In genomic region chr4:135898380-135899049, GRCm38 (mm10) we compare ENCODE assay signal across 8 mouse cellular contexts. TPM values are rescaled to one million over a fixed set of nuclear protein-coding genes. Genes with fewer than 3 reads are reported as not detected.
DNase-seq lines count a peak whose midpoint lies in the region; ATAC-seq lines count a peak whose summit lies in the region.

No protein-coding gene starts in this region.

- H3K9me3 ChIP-seq in liver, embryonic 11.5 days (ENCODE audit: control insufficient read depth, low read length) = no peaks in the 10 kb centered on the region
- no peaks in the 10 kb centered on the region for H3K9me3 ChIP-seq in hindbrain, embryonic 13.5 days
- no peaks in the 10 kb centered on the region for H3K9me3 ChIP-seq in forebrain, embryonic 12.5 days

- H3K4me1 ChIP-seq in liver, embryonic 11.5 days (replicated peaks; ENCODE audit: control insufficient read depth, insufficient read depth, low read length) = peaks cover 42% of the 10 kb centered on the region
- H3K4me1 ChIP-seq in hindbrain, embryonic 13.5 days (replicated peaks) = no peaks in the 10 kb centered on the region
- H3K4me1 ChIP-seq in forebrain, embryonic 12.5 days = no peaks in the 10 kb centered on the region; the same call in 1 of the 2 replicates

- no peak overlapping the region for H3K4me3 ChIP-seq in liver, embryonic 11.5 days (ENCODE audit: low read depth, low read length)
- H3K4me3 ChIP-seq in hindbrain, embryonic 13.5 days = no peak overlapping the region
- H3K4me3 ChIP-seq in forebrain, embryonic 12.5 days (replicated peaks) = no peak overlapping the region

- peak; percentile 95 for ATAC-seq in liver, embryonic 11.5 days (replicated peaks; ENCODE audit: low FRiP score)
- no peak for ATAC-seq in hindbrain, embryonic 13.5 days (ENCODE audit: low FRiP score)
- no peak for ATAC-seq in forebrain, embryonic 12.5 days (ENCODE audit: low FRiP score)

- H3K4me2 ChIP-seq in liver, embryonic 11.5 days = peak overlapping the region; percentile 64
- H3K4me2 ChIP-seq in hindbrain, embryonic 13.5 days = no peak overlapping the region
- no peak overlapping the region for H3K4me2 ChIP-seq in forebrain, embryonic 12.5 days

- WGBS in liver, embryonic 11.5 days = 26% methylated on average over 8 of the region's 9 CpGs
- WGBS in hindbrain, embryonic 13.5 days = 85% methylated on average over 8 of the region's 9 CpGs
- 80% methylated on average over 9 of the region's 9 CpGs for WGBS in forebrain, embryonic 12.5 days

- peak overlapping the region; percentile 73 for H3K27ac ChIP-seq in liver, embryonic 11.5 days (ENCODE audit: low read depth, low read length)
- no peak overlapping the region for H3K27ac ChIP-seq in hindbrain, embryonic 13.5 days
- no peak overlapping the region for H3K27ac ChIP-seq in forebrain, embryonic 12.5 days

- no peaks in the 10 kb centered on the region for H3K27me3 ChIP-seq in liver, embryonic 11.5 days (replicated peaks; ENCODE audit: control insufficient read depth, insufficient read depth, low read length)
- H3K27me3 ChIP-seq in hindbrain, embryonic 13.5 days = no peaks in the 10 kb centered on the region
- H3K27me3 ChIP-seq in forebrain, embryonic 12.5 days = no peaks in the 10 kb centered on the region

- H3K9ac ChIP-seq in liver, embryonic 11.5 days (ENCODE audit: low read depth, low read length) = peak overlapping the region; percentile 38
- no peak overlapping the region for H3K9ac ChIP-seq in hindbrain, embryonic 13.5 days
- no peak overlapping the region for H3K9ac ChIP-seq in forebrain, embryonic 12.5 days

- no peaks in the 10 kb centered on the region for H3K36me3 ChIP-seq in liver, embryonic 11.5 days (ENCODE audit: control insufficient read depth, insufficient read depth, low read length)
- no peaks in the 10 kb centered on the region for H3K36me3 ChIP-seq in hindbrain, embryonic 13.5 days
- no peaks in the 10 kb centered on the region for H3K36me3 ChIP-seq in forebrain, embryonic 12.5 days (replicated peaks)

- peak; percentile 36 for DNase-seq in embryo, embryonic 10 days (ENCODE audit: low spot score)
- no peak for DNase-seq in embryo, embryonic 11 days
- DNase-seq in adrenal gland, postnatal 14 days = peak; percentile 70
- no peak for DNase-seq in liver, embryonic 11.5 days (ENCODE audit: low spot score)
- DNase-seq in spleen, postnatal 36 days (ENCODE audit: low spot score in 2 of 2) = peak; percentile 87 to 88
- no peak for DNase-seq in layer of hippocampus, postnatal 10 days (ENCODE audit: low spot score in 2 of 2)

RNA-seq across cellular contexts. Expression of gene Cnr2, which starts 3.3 kb away (rescaled TPM):
- 1.9 and 4.7 TPM in 2 replicates for total RNA-seq in adrenal gland, postnatal 14 days (2021)
- polyA plus RNA-seq in liver, embryonic 11.5 days (2014; fragmentation: Nextera tagmentation; extraction: Ambion mirVana) = 6.3 and 7.1 TPM in 2 replicates
- 0.13 and 0.17 TPM in 2 replicates for polyA plus RNA-seq in hindbrain, embryonic 13.5 days (2015; fragmentation: Nextera tagmentation; extraction: Ambion mirVana)
- polyA plus RNA-seq in forebrain, embryonic 12.5 days (2016; fragmentation: Nextera tagmentation; extraction: Ambion mirVana) = 0.32 and 0.36 TPM in 2 replicates
- total RNA-seq in layer of hippocampus, postnatal 10 days (2021) = under 1 TPM; 0.18 to 0.22 TPM

RNA-seq across cellular contexts. Expression of gene Fuca1, which starts 22.0 kb away (rescaled TPM):
- 90.1 and 94.3 TPM in 2 replicates for total RNA-seq in adrenal gland, postnatal 14 days (2021)
- 39.6 and 47.7 TPM in 2 replicates for polyA plus RNA-seq in liver, embryonic 11.5 days (2014; fragmentation: Nextera tagmentation; extraction: Ambion mirVana)
- polyA plus RNA-seq in hindbrain, embryonic 13.5 days (2015; fragmentation: Nextera tagmentation; extraction: Ambion mirVana) = 55.8 and 60.9 TPM in 2 replicates
- 38.1 and 45.0 TPM in 2 replicates for polyA plus RNA-seq in forebrain, embryonic 12.5 days (2016; fragmentation: Nextera tagmentation; extraction: Ambion mirVana)
- total RNA-seq in layer of hippocampus, postnatal 10 days (2021) = 10 to 100 TPM; 50.9 to 56.1 TPM

RNA-seq across cellular contexts. Expression of gene Pnrc2, which starts 24.9 kb away (rescaled TPM):
- 110 and 149 TPM in 2 replicates for total RNA-seq in adrenal gland, postnatal 14 days (2021)
- 133 and 147 TPM in 2 replicates for polyA plus RNA-seq in liver, embryonic 11.5 days (2014; fragmentation: Nextera tagmentation; extraction: Ambion mirVana)
- 109 and 112 TPM in 2 replicates for polyA plus RNA-seq in hindbrain, embryonic 13.5 days (2015; fragmentation: Nextera tagmentation; extraction: Ambion mirVana)
- polyA plus RNA-seq in forebrain, embryonic 12.5 days (2016; fragmentation: Nextera tagmentation; extraction: Ambion mirVana) = 196 and 199 TPM in 2 replicates
- total RNA-seq in layer of hippocampus, postnatal 10 days (2021) = 10 to 100 TPM; 59.0 to 80.1 TPM

RNA-seq across cellular contexts. Expression of gene Srsf10, which starts 43.0 kb away (rescaled TPM):
- total RNA-seq in adrenal gland, postnatal 14 days (2021) = 119 and 125 TPM in 2 replicates
- polyA plus RNA-seq in liver, embryonic 11.5 days (2014; fragmentation: Nextera tagmentation; extraction: Ambion mirVana) = 233 and 249 TPM in 2 replicates
- 228 and 241 TPM in 2 replicates for polyA plus RNA-seq in hindbrain, embryonic 13.5 days (2015; fragmentation: Nextera tagmentation; extraction: Ambion mirVana)
- 411 and 417 TPM in 2 replicates for polyA plus RNA-seq in forebrain, embryonic 12.5 days (2016; fragmentation: Nextera tagmentation; extraction: Ambion mirVana)
- 10 to 100 TPM; 86.7 to 88.2 TPM for total RNA-seq in layer of hippocampus, postnatal 10 days (2021)

RNA-seq across cellular contexts. Expression of gene Hmgcl, which starts 47.7 kb away (rescaled TPM):
- 64.6 and 76.0 TPM in 2 replicates for total RNA-seq in adrenal gland, postnatal 14 days (2021)
- polyA plus RNA-seq in liver, embryonic 11.5 days (2014; fragmentation: Nextera tagmentation; extraction: Ambion mirVana) = 97.1 and 104 TPM in 2 replicates
- 52.9 and 56.5 TPM in 2 replicates for polyA plus RNA-seq in hindbrain, embryonic 13.5 days (2015; fragmentation: Nextera tagmentation; extraction: Ambion mirVana)
- polyA plus RNA-seq in forebrain, embryonic 12.5 days (2016; fragmentation: Nextera tagmentation; extraction: Ambion mirVana) = 52.3 and 55.8 TPM in 2 replicates
- 10 to 100 TPM; 33.6 to 36.3 TPM for total RNA-seq in layer of hippocampus, postnatal 10 days (2021)

Comparison
In these comparisons a context has a peak if more than half of its experiments do, and no peak if none do; other contexts are left out.
1. DNase-seq: peak in embryo, embryonic 10 days (single experiment), adrenal gland, postnatal 14 days (single experiment) and spleen, postnatal 36 days (2 of 2); none in embryo, embryonic 11 days (single experiment), liver, embryonic 11.5 days (single experiment) and layer of hippocampus, postnatal 10 days (0 of 2).